Mouse (Mus musculus) neural tube, embryonic 14.5 days (tissue): Measurements from ENCODE around the gene Mettl5. TPM values are rescaled to one million over a fixed set of nuclear protein-coding genes. Genes with fewer than 3 reads are reported as not detected.

Experiments
- ATAC-seq: fragments of 200-750 bp; cut with Nextera tagmentation; 2 replicates; pipeline ENCODE4 v1.8.0; 2017; ENCODE audit warnings: low read depth, mild to moderate bottlenecking, moderate TSS enrichment, moderate library complexity
- H3K27ac ChIP-seq: fragments of 300-500 bp; sonication (generic); 2 replicates; pipeline ENCODE4 v1.5.1; 2014; ENCODE audit warnings: low read depth, mild to moderate bottlenecking, control low read depth, low read length, moderate library complexity, mixed read lengths
- H3K27me3 ChIP-seq: fragments of 300-500 bp; sonication (generic); 2 replicates; pipeline ENCODE4 v1.6.1; 2014; ENCODE audit warnings: low read length; ENCODE audit not compliant: control insufficient read depth, insufficient read depth
- H3K36me3 ChIP-seq: fragments of 300-500 bp; sonication (generic); 2 replicates; pipeline ENCODE4 v1.6.1; 2014; ENCODE audit warnings: low read length, mixed read lengths; ENCODE audit not compliant: control insufficient read depth, insufficient read depth
- H3K4me1 ChIP-seq: fragments of 300-500 bp; sonication (generic); 2 replicates; pipeline ENCODE4 v1.6.1; 2014; ENCODE audit warnings: low read length; ENCODE audit not compliant: control insufficient read depth, insufficient read depth
- H3K4me2 ChIP-seq: fragments of 300-500 bp; sonication (generic); 2 replicates; pipeline ENCODE4 v1.6.1; 2014; ENCODE audit warnings: mild to moderate bottlenecking, low read depth, low read length, control low read depth
- H3K4me3 ChIP-seq: fragments of 300-500 bp; sonication (generic); 2 replicates; pipeline ENCODE4 v1.5.1; 2014; ENCODE audit warnings: low read depth, low read length, control low read depth, mixed read lengths
- H3K9ac ChIP-seq: fragments of 300-500 bp; sonication (generic); replicated peaks from 2 replicates; pipeline ENCODE4 v1.6.1; 2014; ENCODE audit warnings: low read depth, mild to moderate bottlenecking, control low read depth, low read length, mixed read lengths
- H3K9me3 ChIP-seq: fragments of 300-500 bp; sonication (generic); 2 replicates; pipeline ENCODE4 v1.6.1; 2016; ENCODE audit warnings: low read length; ENCODE audit not compliant: control insufficient read depth
- WGBS: fragments of 180-500 bp; shearing (Covaris S2); extraction: QIAGEN DNeasy Blood & Tissue Kit; methylation state at CpG from one replicate; pipeline ENCODE4 v1.1.7; 2014; 5-methylcytosine and 5-hydroxymethylcytosine counted together
- polyA plus RNA-seq: library from polyadenylated mRNA; unstranded; fragments of >200 nt; fragmentation: Nextera tagmentation; extraction: Ambion mirVana; gene quantifications from 2 replicates; pipeline ENCODE4 v1.2.1, GENCODE M21; 2014

The Mettl5 gene
- polyA plus RNA-seq, 1 experiment from 2014 or later, result 35.9 TPM

DNA sequence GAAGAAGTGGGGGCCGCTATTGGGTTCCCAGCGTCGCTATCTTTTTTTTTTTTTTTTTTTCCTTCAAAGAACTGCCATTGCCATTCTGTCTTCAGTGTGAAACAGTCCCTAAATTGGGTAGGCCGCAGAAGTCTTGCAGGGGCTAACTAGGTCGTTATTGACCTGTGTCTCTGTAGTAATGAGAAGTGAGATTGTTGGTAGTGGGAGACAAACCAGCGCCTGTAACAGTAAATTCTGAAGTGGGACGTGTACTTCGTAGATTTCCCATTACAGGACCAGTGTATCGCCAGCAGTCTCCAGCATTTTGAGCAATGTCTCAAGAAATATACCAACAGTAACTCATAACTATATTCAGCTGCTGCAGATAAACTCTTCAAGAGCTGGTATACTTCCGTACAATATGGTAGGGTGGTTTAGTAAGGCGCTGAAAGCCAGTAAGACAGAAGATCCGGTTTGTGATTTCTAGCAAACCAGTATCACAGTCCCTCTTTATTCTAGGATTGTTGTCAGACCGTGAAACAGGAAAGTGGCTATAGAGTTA, 23.2 kb downstream of the Mettl5 start:
- ATAC-seq, result peak; percentile 13; the same call in 1 of the 2 replicates
- no peaks in the 10 kb centered on the region for H3K27me3 ChIP-seq
- H3K4me1 ChIP-seq, result peaks cover 14% of the 10 kb centered on the region; the same call in 1 of the 2 replicates
- H3K36me3 ChIP-seq, result peaks cover 8% of the 10 kb centered on the region; the same call in 1 of the 2 replicates
- peak overlapping the region; percentile 98 for H3K9ac ChIP-seq
- H3K27ac ChIP-seq, result peak overlapping the region; percentile 84; the same call in 1 of the 2 replicates
- peak overlapping the region; percentile 89 for H3K4me2 ChIP-seq
- peak overlapping the region; percentile 100 for H3K4me3 ChIP-seq
- no peaks in the 10 kb centered on the region for H3K9me3 ChIP-seq
- WGBS, result 4% methylated on average over 13 of the region's 13 CpGs

DNA sequence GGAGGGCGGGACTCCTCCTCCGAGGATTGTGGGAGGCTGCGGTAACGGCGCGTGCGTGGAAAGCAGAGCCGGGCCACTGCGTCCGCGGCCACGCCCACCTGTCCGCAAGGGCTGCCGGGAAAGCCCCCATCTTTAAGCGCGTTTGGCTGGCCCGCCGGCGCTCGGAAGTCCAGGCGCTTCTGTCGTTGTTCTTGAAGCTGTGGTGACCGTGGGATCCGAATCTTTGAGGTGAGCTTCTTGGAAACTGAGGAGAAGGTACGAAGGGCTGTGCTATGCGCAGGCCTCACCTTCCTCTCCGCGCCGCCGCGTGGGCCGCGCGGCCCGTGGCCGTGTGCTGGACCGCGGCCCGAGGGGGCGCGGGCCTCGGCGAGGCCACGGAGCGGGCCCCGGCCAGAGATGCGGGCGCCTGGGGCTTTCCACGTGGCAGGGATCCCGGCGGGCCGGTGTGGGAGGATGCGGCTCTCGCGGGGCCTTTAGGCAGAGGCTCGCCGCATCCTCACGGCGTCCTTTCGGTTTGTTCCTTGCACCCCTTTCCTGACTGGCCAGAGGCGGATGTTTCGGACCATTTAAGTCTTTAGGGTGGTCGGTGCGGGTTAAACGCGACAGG, 23.8 kb downstream of the Mettl5 start, which contains the start of gene Ssb:
Gene Ssb, plus strand, starts transcription at position 78 of the 607 bp plus-strand sequence.
- under 1% methylated on average over 66 of the region's 66 CpGs for WGBS
- peak; percentile 96 for ATAC-seq
- peaks cover 14% of the 10 kb centered on the region; the same call in 1 of the 2 replicates for H3K4me1 ChIP-seq

DNA sequence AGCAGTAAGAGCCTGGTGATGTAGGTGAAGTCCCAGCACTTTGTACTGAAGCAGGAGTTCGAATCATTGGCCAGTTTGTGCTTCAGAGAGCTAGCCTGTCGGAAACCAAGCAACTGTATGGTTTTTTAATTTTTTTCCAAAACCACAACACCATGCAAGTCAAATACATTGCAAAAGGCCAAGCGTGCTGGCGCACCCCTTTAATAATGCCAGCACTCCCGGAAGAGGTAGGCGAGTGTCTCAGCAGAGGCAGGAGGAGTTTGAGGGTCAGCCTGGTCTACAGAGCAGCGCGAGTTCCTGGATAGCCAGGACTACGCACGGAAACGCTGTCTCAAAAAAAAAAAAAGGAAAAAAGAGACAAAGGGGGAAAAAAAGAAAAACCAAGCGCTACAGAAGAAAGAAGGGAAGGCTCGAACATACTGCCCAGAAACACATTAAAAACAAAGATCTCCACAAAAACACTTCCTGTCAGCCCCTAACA, 24.4 kb downstream of the Mettl5 start:
- Histone ChIP-seq H3K4me2 (peak overlapping the region; percentile 60), H3K4me1 (peaks cover 14% of the 10 kb centered on the region; the same call in 1 of the 2 replicates), H3K9me3 (no peaks in the 10 kb centered on the region), H3K4me3 (peak overlapping the region; percentile 100), H3K27me3 (no peaks in the 10 kb centered on the region), H3K36me3 (no peaks in the 10 kb centered on the region), H3K9ac (peak overlapping the region; percentile 98), H3K27ac (peak overlapping the region; percentile 84)
- peak; percentile 50 for ATAC-seq
- WGBS, result 14% methylated on average over 12 of the region's 13 CpGs

More for the DNA sequence above, 23.8 kb downstream of the Mettl5 start, which contains the start of gene Ssb:
- Histone ChIP-seq H3K9me3 (no peaks in the 10 kb centered on the region), H3K4me2 (peak within 1 kb of the TSS; percentile 89), H3K27ac (peak within 1 kb of the TSS; percentile 84), H3K9ac (peak within 1 kb of the TSS; percentile 98), H3K4me3 (peak within 1 kb of the TSS; percentile 100), H3K27me3 (no peaks in the 10 kb centered on the region), H3K36me3 (peaks cover 3% of the 10 kb centered on the region; the same call in 1 of the 2 replicates)

DNA sequence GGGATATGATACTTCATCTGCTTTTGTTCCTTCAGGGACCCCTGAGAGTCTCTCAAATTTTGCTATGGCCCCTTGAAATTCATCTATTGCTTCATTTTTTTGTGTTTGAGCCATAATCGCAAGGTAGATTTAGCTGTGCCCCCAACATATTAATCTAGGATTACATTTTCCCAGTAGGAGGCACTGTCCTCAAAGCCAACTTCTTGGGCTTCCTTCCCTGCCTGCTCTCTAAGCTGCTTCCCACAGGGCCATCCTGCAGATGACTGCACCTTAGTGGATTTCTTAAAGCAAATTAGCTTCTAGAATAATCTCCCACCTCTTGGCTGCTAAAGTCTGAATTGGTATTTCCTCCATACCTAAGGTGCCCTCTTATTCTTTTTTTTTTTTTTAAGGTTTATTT, 27.5 kb downstream of the Mettl5 start:
- Histone ChIP-seq H3K4me2 (no peak overlapping the region), H3K4me1 (peaks cover 7% of the 10 kb centered on the region; the same call in 1 of the 2 replicates), H3K36me3 (no peaks in the 10 kb centered on the region), H3K27me3 (no peaks in the 10 kb centered on the region), H3K9me3 (no peaks in the 10 kb centered on the region), H3K9ac (no peak overlapping the region), H3K4me3 (no peak overlapping the region), H3K27ac (no peak overlapping the region)
- ATAC-seq, result no peak
- 96% methylated on average over 1 of the region's 1 CpGs for WGBS

DNA sequence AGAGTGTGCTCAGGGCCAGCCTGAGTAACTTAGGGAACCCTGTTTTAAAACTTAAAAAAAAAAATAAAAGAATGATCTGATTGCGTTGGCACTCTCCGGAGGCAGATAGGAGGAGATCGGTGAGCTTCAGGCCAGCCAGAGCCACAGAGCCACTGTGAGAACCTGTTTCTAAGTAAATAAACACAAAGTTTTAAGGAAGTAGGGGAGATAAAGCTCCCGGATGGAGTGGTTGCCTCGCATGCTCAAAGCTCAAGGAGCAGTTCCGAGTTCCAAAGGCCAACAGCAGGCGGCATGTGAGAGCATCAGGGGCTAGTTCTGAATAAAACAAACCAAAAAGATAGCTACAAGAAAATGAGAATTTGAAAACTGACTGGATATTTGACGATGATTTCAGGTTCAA, 29.0 kb downstream of the Mettl5 start:
- Histone ChIP-seq H3K27me3 (no peaks in the 10 kb centered on the region), H3K4me1 (no peaks in the 10 kb centered on the region), H3K4me2 (no peak overlapping the region), H3K4me3 (no peak overlapping the region), H3K36me3 (no peaks in the 10 kb centered on the region), H3K9ac (no peak overlapping the region), H3K27ac (no peak overlapping the region), H3K9me3 (no peaks in the 10 kb centered on the region)
- WGBS, result 80% methylated on average over 8 of the region's 8 CpGs
- ATAC-seq, result no peak

DNA sequence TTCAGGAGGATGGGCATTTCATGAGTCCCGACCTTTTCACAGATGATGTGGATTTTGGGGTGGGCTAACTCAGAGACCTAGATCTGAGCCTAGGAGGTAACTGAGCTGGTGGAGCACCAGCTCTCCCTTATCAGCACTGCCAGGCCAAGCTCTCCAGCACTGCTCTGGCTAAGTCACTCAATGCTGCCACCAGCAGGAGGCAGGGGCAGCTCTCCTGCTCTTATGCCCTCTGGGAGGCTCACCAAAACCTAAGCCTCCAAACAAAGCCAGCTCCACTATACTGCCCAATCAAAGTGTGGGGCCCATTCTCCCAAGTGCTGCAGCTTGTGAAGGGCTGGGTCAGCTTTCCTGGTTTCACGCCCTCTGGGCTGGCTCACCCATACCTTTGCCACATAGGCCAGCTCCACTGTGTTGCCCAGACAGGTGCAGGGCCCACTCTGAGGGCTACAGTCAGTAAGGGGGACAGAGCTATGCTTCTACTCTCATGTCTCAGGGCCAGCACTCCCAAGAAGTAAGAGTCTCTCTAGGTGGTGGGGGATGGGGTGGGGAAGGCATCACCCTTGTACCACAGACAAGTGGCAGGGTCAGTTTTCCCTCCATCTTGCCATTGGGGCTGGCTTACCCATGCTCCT, 33.9 kb downstream of the Mettl5 start:
- no peaks in the 10 kb centered on the region for H3K27me3 ChIP-seq
- no peaks in the 10 kb centered on the region for H3K36me3 ChIP-seq
- no peaks in the 10 kb centered on the region for H3K4me1 ChIP-seq
- no peaks in the 10 kb centered on the region for H3K9me3 ChIP-seq
- H3K4me3 ChIP-seq, result no peak overlapping the region
- ATAC-seq, result no peak
- no peak overlapping the region for H3K9ac ChIP-seq
- H3K27ac ChIP-seq, result no peak overlapping the region
- WGBS, result 71% methylated on average over 2 of the region's 2 CpGs
- no peak overlapping the region for H3K4me2 ChIP-seq

DNA sequence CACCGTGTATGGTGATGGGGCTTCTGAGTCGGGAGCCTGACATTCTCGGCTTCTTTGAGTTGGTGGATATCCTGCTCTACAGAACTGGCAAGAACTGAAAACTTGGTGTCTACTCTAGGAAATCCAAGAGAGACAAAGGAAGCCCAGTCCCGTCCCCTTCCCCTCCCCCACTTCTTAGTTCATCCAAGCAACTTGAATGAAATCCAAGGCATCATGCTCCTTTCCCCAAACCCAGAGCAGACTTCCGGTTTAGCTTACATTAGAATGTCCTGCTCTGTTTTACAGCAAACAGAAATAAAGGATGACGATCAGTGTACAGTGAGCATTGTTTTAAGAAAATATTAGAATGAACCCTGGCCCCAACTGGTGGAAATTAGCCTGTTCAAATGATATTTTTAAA, 36.2 kb downstream of the Mettl5 start:
- Histone ChIP-seq H3K9me3 (no peaks in the 10 kb centered on the region), H3K27me3 (no peaks in the 10 kb centered on the region), H3K36me3 (no peaks in the 10 kb centered on the region), H3K4me1 (no peaks in the 10 kb centered on the region), H3K4me3 (no peak overlapping the region), H3K27ac (no peak overlapping the region), H3K9ac (no peak overlapping the region), H3K4me2 (no peak overlapping the region)
- 74% methylated on average over 6 of the region's 6 CpGs for WGBS
- ATAC-seq, result no peak

DNA sequence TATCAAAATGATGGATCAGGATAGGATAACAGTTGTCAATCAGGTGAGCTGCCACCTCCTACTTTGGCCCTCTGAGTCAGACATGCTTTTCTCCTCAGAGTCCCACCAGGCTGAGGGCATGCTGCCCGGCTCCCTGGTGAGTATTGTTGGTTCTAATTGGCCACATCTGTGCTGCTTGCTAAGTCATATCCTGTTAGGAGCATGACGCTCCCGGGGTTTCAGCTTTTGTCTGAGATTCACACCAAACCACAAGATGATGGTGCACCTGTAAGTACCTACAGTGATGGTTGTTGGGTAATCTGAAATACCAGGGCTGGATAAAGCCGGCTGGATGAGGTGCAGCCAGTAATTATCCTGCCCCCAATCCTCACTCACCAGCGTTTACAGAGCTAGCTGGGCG, 45.2 kb downstream of the Mettl5 start:
- peak; percentile 31; the same call in 1 of the 2 replicates for ATAC-seq

DNA sequence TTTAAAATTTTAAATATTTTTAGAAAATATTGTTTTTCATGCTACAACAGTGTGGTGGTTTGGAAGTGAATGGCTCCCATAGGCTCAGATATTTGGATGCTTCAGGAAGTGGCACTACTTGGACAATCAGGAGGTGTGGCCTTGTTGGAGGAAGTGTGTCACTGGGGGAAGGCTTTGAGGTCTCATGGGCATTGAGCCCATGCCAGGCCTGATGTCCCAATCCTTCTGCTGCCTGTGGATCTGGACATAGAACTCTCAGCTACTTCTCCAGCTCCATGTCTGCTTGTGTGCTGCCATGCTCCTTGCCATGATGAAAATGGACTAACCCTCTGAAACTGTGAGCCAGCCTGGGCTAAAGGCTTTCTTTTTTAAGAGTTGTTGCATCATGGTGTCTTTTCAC, 46.7 kb downstream of the Mettl5 start:
- Histone ChIP-seq H3K9ac (no peak overlapping the region), H3K4me2 (no peak overlapping the region), H3K27ac (no peak overlapping the region), H3K36me3 (peaks cover 18% of the 10 kb centered on the region), H3K9me3 (no peaks in the 10 kb centered on the region), H3K4me1 (no peaks in the 10 kb centered on the region), H3K4me3 (no peak overlapping the region), H3K27me3 (no peaks in the 10 kb centered on the region)
- ATAC-seq, result no peak

More for the DNA sequence above, 45.2 kb downstream of the Mettl5 start:
- Histone ChIP-seq H3K27ac (no peak overlapping the region), H3K4me1 (no peaks in the 10 kb centered on the region), H3K27me3 (no peaks in the 10 kb centered on the region), H3K9me3 (no peaks in the 10 kb centered on the region), H3K4me3 (no peak overlapping the region), H3K9ac (no peak overlapping the region), H3K4me2 (no peak overlapping the region), H3K36me3 (peaks cover 4% of the 10 kb centered on the region; the same call in 1 of the 2 replicates)
- WGBS, result 18% methylated on average over 6 of the region's 6 CpGs
